ENCODE assay signal across 7 mouse cellular contexts in the genomic region with DNA sequence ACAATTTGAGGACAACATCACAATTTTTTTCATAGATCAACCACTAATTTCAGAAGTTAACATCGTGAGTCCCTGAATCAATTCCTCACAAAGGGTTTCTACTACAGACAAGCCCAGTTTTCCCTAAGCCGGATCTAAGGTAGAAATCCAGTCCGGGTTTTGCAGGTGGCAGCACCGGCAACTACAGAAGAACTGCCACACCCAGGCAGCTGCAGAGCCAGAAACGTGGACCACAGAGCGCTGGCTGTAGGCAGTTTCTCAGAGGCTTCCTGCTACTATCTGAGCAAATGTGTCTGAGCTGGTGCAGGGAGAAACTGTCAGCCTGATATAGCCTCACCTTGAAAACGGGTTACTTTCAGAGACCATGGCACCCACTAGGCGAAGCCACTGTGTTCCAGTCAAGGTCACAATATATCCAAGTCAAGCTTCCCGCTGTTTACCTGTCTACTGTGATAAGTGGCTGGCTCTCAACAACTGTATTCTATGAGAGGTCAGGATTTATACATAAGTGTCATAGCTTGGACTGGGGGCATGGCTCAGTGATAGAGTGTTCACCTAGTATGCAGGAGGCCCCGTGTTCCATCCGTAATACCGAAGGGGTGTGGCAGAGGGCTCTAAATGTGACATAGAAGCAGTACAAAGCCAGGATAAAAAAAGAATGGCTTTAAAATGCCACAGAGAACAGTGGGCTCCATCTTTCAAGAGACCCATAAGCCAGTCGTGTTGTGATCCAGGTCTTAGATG.
DNase-seq lines count a peak whose midpoint lies in the region; ATAC-seq and TF ChIP-seq lines count a peak whose summit lies in the region.

No protein-coding gene starts in this region.

- no peak overlapping the region for H3K9ac ChIP-seq in liver, embryonic 13.5 days
- H3K9ac ChIP-seq in neural tube, embryonic 12.5 days = no peak overlapping the region

- ATAC-seq in granulocyte monocyte progenitor cell, adult 5-6 weeks (replicated peaks; ENCODE audit: poor library complexity, severe bottlenecking) = peak; percentile 55; the same call in 1 of the 2 replicates
- peak; percentile 74; the same call in 1 of the 2 replicates for ATAC-seq in liver, embryonic 13.5 days (ENCODE audit: low read depth)
- ATAC-seq in neural tube, embryonic 12.5 days (ENCODE audit: low FRiP score, low read depth) = 0 out of 2 replicates have a peak, but pooled peaks have one; percentile 44

- TF ChIP-seq CTCF in brain, embryonic 14.5 days (IDR thresholded peaks at IDR 0.05; ENCODE audit: borderline replicate concordance, extremely low read depth, insufficient read depth, insufficient read length) = no peak
- no peak for TF ChIP-seq CTCF in thymus, adult 2 months (IDR thresholded peaks at IDR 0.05; ENCODE audit: borderline replicate concordance, control insufficient read depth, extremely low read depth, insufficient read depth, low read length, poor library complexity)

- H3K4me1 ChIP-seq in liver, embryonic 13.5 days (replicated peaks) = peaks cover 5% of the 10 kb centered on the region
- no peaks in the 10 kb centered on the region for H3K4me1 ChIP-seq in neural tube, embryonic 12.5 days
- no peaks in the 10 kb centered on the region for H3K4me1 ChIP-seq in thymus, adult 2 months (replicated peaks; ENCODE audit: control insufficient read depth, insufficient read depth, low read length)

- no peaks in the 10 kb centered on the region for H3K9me3 ChIP-seq in liver, embryonic 13.5 days (replicated peaks)
- no peaks in the 10 kb centered on the region for H3K9me3 ChIP-seq in neural tube, embryonic 12.5 days

- no peak for TF ChIP-seq POLR2A in brain, embryonic 14.5 days (IDR thresholded peaks at IDR 0.05; ENCODE audit: borderline replicate concordance, extremely low read depth, insufficient read depth, insufficient read length, poor library complexity, severe bottlenecking)
- TF ChIP-seq POLR2A in thymus, adult 2 months (IDR thresholded peaks at IDR 0.05; ENCODE audit: control insufficient read depth, extremely low read depth, insufficient read depth, low read length, poor library complexity) = no peak

- DNase-seq in MN1 (ENCODE audit: low spot score) = peak; percentile 49
- peak; percentile 78 for DNase-seq in brain, embryonic 14.5 days (ENCODE audit: low read depth)
- DNase-seq in induced T-regulatory cell, adult 2 months (ENCODE audit: low read depth) = peak; percentile 5
- DNase-seq in liver, embryonic 13.5 days = peak; percentile 35
- DNase-seq in thymus, adult 2 months = peak; percentile 58

- H3K27me3 ChIP-seq in liver, embryonic 13.5 days = peaks cover 4% of the 10 kb centered on the region; the same call in 1 of the 2 replicates
- 0 out of 2 replicates have a peak, but pooled peaks cover 2% of the 10 kb centered on the region for H3K27me3 ChIP-seq in neural tube, embryonic 12.5 days (replicated peaks)
- no peaks in the 10 kb centered on the region for H3K27me3 ChIP-seq in thymus, adult 2 months (ENCODE audit: control insufficient read depth, insufficient read depth, low read length)

- no peaks in the 10 kb centered on the region for H3K36me3 ChIP-seq in liver, embryonic 13.5 days
- H3K36me3 ChIP-seq in neural tube, embryonic 12.5 days = no peaks in the 10 kb centered on the region
- H3K36me3 ChIP-seq in thymus, adult 2 months (ENCODE audit: control insufficient read depth, insufficient read depth, low read length) = no peaks in the 10 kb centered on the region

- H3K27ac ChIP-seq in liver, embryonic 13.5 days = no peak overlapping the region
- no peak overlapping the region for H3K27ac ChIP-seq in neural tube, embryonic 12.5 days
- H3K27ac ChIP-seq in thymus, adult 2 months (ENCODE audit: control insufficient read depth, insufficient read depth, low read length) = no peak overlapping the region

- WGBS in liver, embryonic 13.5 days (ENCODE audit: insufficient replicate concordance) = 29% methylated on average over 13 of the region's 13 CpGs
- WGBS in neural tube, embryonic 12.5 days = 32% methylated on average over 13 of the region's 13 CpGs
- WGBS in thymus, adult 2 months = 30% methylated on average over 13 of the region's 13 CpGs

- no peak overlapping the region for H3K4me2 ChIP-seq in liver, embryonic 13.5 days
- peak overlapping the region; percentile 36; the same call in 1 of the 2 replicates for H3K4me2 ChIP-seq in neural tube, embryonic 12.5 days (replicated peaks)

- H3K4me3 ChIP-seq in liver, embryonic 13.5 days (replicated peaks) = no peak overlapping the region
- no peak overlapping the region for H3K4me3 ChIP-seq in neural tube, embryonic 12.5 days
- H3K4me3 ChIP-seq in thymus, adult 2 months (ENCODE audit: control insufficient read depth, insufficient read depth, low read length) = no peak overlapping the region

Comparison
In these comparisons a context has a peak if more than half of its experiments do, and no peak if none do; other contexts are left out.
1. DNase-seq: peak in every context shown above with its lines; median percentile 78 in brain, embryonic 14.5 days; 58 in thymus, adult 2 months; 49 in MN1; 35 in liver, embryonic 13.5 days; 5 in induced T-regulatory cell, adult 2 months.